Mouse (Mus musculus): ENCODE data around the gene Siva1. TPM values are rescaled to one million over a fixed set of nuclear protein-coding genes. Genes with fewer than 3 reads are reported as not detected.

Siva1 gene
- polyA plus RNA-seq, 1 experiment from 2014 or later = 66.3 TPM

GRCm38 (mm10) chr12:112664124-112664523, 19.6 kb downstream of the Siva1 start:
- H3K9ac ChIP-seq = peak overlapping the region; percentile 60
- H3K9me3 ChIP-seq = no peaks in the 10 kb centered on the region
- H3K27me3 ChIP-seq = no peaks in the 10 kb centered on the region
- H3K36me3 ChIP-seq = peaks cover 67% of the 10 kb centered on the region
- WGBS = 12% methylated on average over 2 of the region's 2 CpGs
- 0 out of 2 replicates have a peak overlapping the region, but pooled peaks have one; percentile 8 for H3K4me3 ChIP-seq
- H3K4me2 ChIP-seq = peak overlapping the region; percentile 42
- H3K27ac ChIP-seq (replicated peaks) = peak overlapping the region; percentile 96
- H3K4me1 ChIP-seq (replicated peaks) = peaks cover 99% of the 10 kb centered on the region
- ATAC-seq (ENCODE audit: low read depth) = peak; percentile 46

DNA sequence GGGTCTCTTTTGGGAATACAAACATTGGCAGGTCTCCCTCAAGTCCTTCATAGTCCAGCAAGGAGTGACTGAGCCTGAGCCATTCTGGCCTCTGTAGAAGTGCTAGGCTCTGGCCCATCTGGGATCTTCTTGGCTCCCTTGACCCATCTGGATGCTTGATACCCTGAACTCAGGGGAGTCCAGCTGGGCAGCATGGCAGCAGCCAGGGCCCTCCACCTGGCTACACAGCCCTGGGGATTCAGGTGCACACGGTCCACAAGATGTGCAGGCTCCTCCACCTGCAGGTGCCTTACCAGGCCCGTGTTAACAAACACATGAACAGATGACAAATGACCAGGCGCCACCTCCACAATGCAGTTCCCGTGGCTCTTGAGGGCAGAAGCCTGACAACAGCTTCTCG, 20.2 kb downstream of the Siva1 start:
- H3K36me3 ChIP-seq = peaks cover 67% of the 10 kb centered on the region
- no peak for ATAC-seq (ENCODE audit: low read depth)
- peak overlapping the region; percentile 96 for H3K27ac ChIP-seq (replicated peaks)
- H3K9me3 ChIP-seq = no peaks in the 10 kb centered on the region
- H3K4me1 ChIP-seq (replicated peaks) = peaks cover 100% of the 10 kb centered on the region
- H3K4me3 ChIP-seq = no peak overlapping the region
- peak overlapping the region; percentile 55 for H3K9ac ChIP-seq
- H3K4me2 ChIP-seq = peak overlapping the region; percentile 36
- H3K27me3 ChIP-seq = no peaks in the 10 kb centered on the region
- 27% methylated on average over 5 of the region's 5 CpGs for WGBS

DNA sequence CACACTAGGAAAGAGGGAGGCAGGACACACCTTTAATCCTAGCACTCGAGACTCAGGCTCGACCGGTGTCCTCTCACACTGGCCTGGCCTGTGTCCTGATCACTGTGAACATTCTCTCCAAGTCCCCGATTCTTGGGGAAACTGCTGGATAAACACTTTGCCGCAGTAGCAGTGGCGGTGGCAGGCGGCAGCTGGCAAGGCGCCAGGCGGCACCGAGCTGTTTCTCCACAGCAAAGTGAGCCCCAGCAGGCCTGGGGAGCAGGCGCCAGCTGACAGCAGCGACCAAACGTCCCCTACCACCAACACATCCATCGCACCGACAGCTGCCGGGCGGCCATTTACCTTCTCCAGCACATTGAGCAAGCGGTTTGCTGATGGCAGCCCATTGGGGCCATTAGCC, 21.0 kb downstream of the Siva1 start:
- H3K27me3 ChIP-seq = no peaks in the 10 kb centered on the region
- no peaks in the 10 kb centered on the region for H3K9me3 ChIP-seq
- H3K4me2 ChIP-seq = peak overlapping the region; percentile 36
- peak; percentile 9; the same call in 1 of the 2 replicates for ATAC-seq (ENCODE audit: low read depth)
- H3K4me3 ChIP-seq = no peak overlapping the region
- peak overlapping the region; percentile 55 for H3K9ac ChIP-seq
- 23% methylated on average over 18 of the region's 18 CpGs for WGBS
- H3K36me3 ChIP-seq = peaks cover 68% of the 10 kb centered on the region
- peak overlapping the region; percentile 96 for H3K27ac ChIP-seq (replicated peaks)
- H3K4me1 ChIP-seq (replicated peaks) = peaks cover 100% of the 10 kb centered on the region

- H3K27me3 ChIP-seq = no peaks in the 10 kb centered on the region
- peak overlapping the region; percentile 36 for H3K4me2 ChIP-seq
- peaks cover 68% of the 10 kb centered on the region for H3K36me3 ChIP-seq
- ATAC-seq (ENCODE audit: low read depth) = no peak
- H3K4me3 ChIP-seq = no peak overlapping the region
- H3K9ac ChIP-seq = peak overlapping the region; percentile 52
- peak overlapping the region; percentile 96 for H3K27ac ChIP-seq (replicated peaks)
- no peaks in the 10 kb centered on the region for H3K9me3 ChIP-seq
- 82% methylated on average over 9 of the region's 9 CpGs for WGBS
- peaks cover 100% of the 10 kb centered on the region for H3K4me1 ChIP-seq (replicated peaks)
These were observed 21.5 kb downstream of the Siva1 start for GRCm38 (mm10) chr12:112665881-112666544.

GRCm38 (mm10) chr12:112667619-112668297, 23.3 kb downstream of the Siva1 start:
- Histone ChIP-seq H3K9ac (peak overlapping the region; percentile 52; the same call in 1 of the 2 replicates), H3K4me1 (replicated peaks) (peaks cover 100% of the 10 kb centered on the region), H3K4me3 (no peak overlapping the region), H3K27ac (replicated peaks) (peak overlapping the region; percentile 96), H3K4me2 (0 out of 2 replicates have a peak overlapping the region, but pooled peaks have one; percentile 2), H3K36me3 (peaks cover 58% of the 10 kb centered on the region), H3K27me3 (no peaks in the 10 kb centered on the region), H3K9me3 (no peaks in the 10 kb centered on the region)
- 81% methylated on average over 10 of the region's 10 CpGs for WGBS
- ATAC-seq (ENCODE audit: low read depth) = no peak

DNA sequence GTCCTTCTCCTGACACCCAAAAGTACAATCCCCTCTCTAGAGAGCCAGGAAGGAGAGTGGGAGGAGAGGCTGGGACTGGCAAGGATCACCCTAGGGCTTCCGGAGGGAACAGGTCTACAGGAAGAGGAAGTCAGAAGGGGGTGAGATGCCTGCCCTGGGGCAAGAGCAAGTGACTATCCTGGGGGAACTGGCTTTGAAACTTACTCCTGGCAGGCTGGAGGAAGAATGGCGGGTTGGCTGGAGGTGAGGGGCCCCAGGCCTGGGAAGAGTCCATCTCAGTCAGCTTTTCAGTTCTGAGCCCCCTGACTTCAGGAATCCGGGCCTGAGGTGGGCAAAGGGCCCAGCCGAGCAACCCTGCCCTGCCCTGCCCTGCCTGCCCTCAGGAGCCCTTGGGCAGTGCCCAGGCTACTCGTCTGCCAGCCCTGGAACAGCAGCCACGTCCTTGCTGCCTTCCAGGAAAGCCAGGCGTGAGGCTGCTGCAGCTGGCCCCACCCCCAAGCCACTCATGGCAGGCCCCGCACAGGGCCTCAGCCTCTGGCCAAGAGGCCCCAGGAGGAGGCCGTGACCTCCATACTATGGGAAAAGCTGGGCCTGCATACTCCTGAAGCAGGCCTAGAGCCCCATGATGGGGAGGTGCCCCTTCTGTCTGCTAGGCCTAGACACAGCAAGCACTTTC, 26.4 kb downstream of the Siva1 start:
- Histone ChIP-seq H3K9me3 (no peaks in the 10 kb centered on the region), H3K27ac (replicated peaks) (peak overlapping the region; percentile 33), H3K36me3 (peaks cover 47% of the 10 kb centered on the region), H3K27me3 (no peaks in the 10 kb centered on the region), H3K4me1 (replicated peaks) (peaks cover 88% of the 10 kb centered on the region), H3K4me3 (peak overlapping the region; percentile 6; the same call in 1 of the 2 replicates), H3K9ac (peak overlapping the region; percentile 100), H3K4me2 (peak overlapping the region; percentile 97)
- 53% methylated on average over 9 of the region's 9 CpGs for WGBS
- no peak for ATAC-seq (ENCODE audit: low read depth)

- Histone ChIP-seq H3K27me3 (no peaks in the 10 kb centered on the region), H3K4me3 (peak overlapping the region; percentile 98), H3K4me2 (peak overlapping the region; percentile 97), H3K4me1 (replicated peaks) (peaks cover 78% of the 10 kb centered on the region), H3K27ac (replicated peaks) (no peak overlapping the region), H3K9ac (peak overlapping the region; percentile 100), H3K9me3 (no peaks in the 10 kb centered on the region), H3K36me3 (peaks cover 47% of the 10 kb centered on the region)
- WGBS = 85% methylated on average over 7 of the region's 7 CpGs
- no peak for ATAC-seq (ENCODE audit: low read depth)
These were observed 27.4 kb downstream of the Siva1 start for GRCm38 (mm10) chr12:112671891-112672290.

GRCm38 (mm10) chr12:112672744-112673575, 28.5 kb downstream of the Siva1 start:
- peak overlapping the region; percentile 100 for H3K9ac ChIP-seq
- peak overlapping the region; percentile 98 for H3K4me3 ChIP-seq
- H3K36me3 ChIP-seq = peaks cover 36% of the 10 kb centered on the region
- peak overlapping the region; percentile 95 for H3K27ac ChIP-seq (replicated peaks)
- H3K4me2 ChIP-seq = peak overlapping the region; percentile 97
- peaks cover 10% of the 10 kb centered on the region for H3K27me3 ChIP-seq
- WGBS = 5% methylated on average over 21 of the region's 21 CpGs
- peaks cover 78% of the 10 kb centered on the region for H3K4me1 ChIP-seq (replicated peaks)
- no peaks in the 10 kb centered on the region for H3K9me3 ChIP-seq
- peak; percentile 26; the same call in 1 of the 2 replicates for ATAC-seq (ENCODE audit: low read depth)

GRCm38 (mm10) chr12:112673576-112674091, 29.2 kb downstream of the Siva1 start:
- Histone ChIP-seq H3K27ac (replicated peaks) (peak overlapping the region; percentile 95), H3K4me3 (peak overlapping the region; percentile 98), H3K27me3 (peaks cover 16% of the 10 kb centered on the region), H3K4me2 (peak overlapping the region; percentile 97), H3K9ac (peak overlapping the region; percentile 100), H3K36me3 (peaks cover 29% of the 10 kb centered on the region), H3K9me3 (no peaks in the 10 kb centered on the region), H3K4me1 (replicated peaks) (peaks cover 78% of the 10 kb centered on the region)
- 2% methylated on average over 43 of the region's 68 CpGs for WGBS
- peak; percentile 21; the same call in 1 of the 2 replicates for ATAC-seq (ENCODE audit: low read depth)

DNA sequence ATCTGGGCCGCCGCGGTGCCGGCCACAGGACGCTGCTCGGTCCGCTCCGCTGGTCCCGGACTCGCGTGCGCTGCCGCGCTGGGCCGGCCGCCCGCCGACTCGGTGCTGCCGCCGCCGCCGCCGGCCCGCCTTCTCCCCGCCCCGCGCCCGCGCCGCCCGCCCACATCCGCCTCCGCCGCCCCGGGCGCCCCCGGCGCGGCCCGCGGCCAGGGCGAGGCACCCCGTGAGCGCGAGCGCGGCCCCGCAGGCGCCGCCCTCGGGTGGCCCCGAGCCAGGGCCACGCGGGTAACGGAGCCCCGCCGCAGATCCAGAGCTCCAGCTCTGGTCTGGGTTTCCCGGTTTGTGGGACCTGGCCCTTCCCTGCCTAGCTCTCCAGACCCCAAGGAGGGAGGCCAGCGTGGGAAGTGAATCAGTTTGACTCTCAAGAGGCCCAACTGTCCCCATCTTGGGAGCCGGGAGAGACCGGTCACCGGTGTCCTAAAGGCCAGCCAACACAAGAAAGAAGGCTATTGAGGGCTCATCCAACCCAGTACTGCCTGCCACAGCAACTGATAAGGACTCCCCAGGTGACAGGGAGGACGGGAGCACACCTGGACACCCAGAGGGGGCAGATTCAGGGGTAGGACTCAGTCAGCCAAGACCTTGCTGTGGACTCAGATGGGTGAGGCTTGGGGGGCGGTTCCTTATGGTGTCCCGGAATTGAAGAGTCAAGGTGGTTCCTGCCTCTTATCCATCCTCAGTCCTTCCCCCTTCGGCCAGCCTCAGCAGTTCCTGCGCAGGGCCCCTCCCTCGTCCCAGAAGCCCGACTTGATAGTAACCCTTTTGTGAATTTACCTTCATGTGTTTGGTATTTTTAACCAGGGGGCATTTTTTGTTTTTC, 29.9 kb downstream of the Siva1 start, which contains the start of gene Akt1:
TSS of gene Akt1 (minus strand) at position 753 of the 880 bp plus-strand sequence.
- ATAC-seq (ENCODE audit: low read depth) = peak; percentile 21; the same call in 1 of the 2 replicates
- peak within 1 kb of the TSS; percentile 100 for H3K9ac ChIP-seq
- peaks cover 16% of the 10 kb centered on the region for H3K27me3 ChIP-seq
- H3K4me2 ChIP-seq = peak within 1 kb of the TSS; percentile 97
- H3K9me3 ChIP-seq = no peaks in the 10 kb centered on the region
- peaks cover 22% of the 10 kb centered on the region for H3K36me3 ChIP-seq
- H3K27ac ChIP-seq (replicated peaks) = peak within 1 kb of the TSS; percentile 95
- WGBS = 0% methylated on average over 37 of the region's 70 CpGs
- peaks cover 78% of the 10 kb centered on the region for H3K4me1 ChIP-seq (replicated peaks)
- H3K4me3 ChIP-seq = peak within 1 kb of the TSS; percentile 98
